Mouse (Mus musculus) heart, postnatal 0 days (tissue): ENCODE results near the gene Samm50.

Experiments used
- CTCF ChIP-seq: IDR thresholded peaks from 2 replicates; pipeline ENCODE4 v1.5.1; 2016; ENCODE audit warnings: antibody characterized with exemption, control low read depth, low read depth
- EP300 ChIP-seq: IDR thresholded peaks from 2 replicates; pipeline ENCODE4 v1.6.1; 2016; ENCODE audit warnings: antibody characterized with exemption, low read depth

DNA sequence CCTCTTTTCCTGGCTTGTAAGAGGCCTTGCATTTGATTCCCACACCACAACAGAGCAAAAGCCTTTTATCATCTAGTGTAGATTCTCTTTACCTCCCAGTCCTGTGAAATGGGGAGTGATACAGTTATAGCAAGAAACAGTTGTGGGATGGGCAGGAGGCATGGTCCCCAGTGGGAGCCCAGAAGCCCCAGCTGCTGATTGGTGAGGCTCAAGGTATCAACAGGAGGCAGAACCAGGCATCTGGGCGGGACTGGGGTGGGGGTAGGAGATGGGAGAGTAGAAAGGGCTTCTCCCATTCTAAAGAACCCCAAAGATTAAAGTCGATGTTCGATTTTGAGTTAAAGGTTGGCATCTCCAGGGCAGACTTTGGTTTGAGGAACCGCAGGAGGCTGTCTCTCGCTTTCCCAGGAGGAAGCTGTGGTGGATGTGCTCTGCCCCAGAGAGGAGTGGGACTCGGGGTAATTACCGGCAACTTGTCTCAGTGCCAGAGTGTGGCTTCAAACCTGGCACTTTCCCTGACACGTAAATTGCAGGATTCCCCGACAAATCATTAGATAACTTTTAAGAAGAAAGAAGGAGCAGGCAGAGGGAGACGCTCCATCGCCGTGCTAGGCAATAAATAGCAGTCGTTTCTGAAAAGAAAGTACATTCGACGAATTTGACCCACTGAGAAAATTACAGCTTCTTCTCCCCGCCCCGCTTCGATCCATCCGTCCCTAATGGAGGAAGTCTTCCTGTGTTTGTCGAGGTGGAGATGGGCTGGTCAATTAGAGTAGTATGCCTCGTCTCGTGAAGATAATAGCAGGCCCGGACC lies 26.1 kb downstream of the Samm50 start:
- TF ChIP-seq EP300 (no peak), CTCF (no peak)
